Mouse (Mus musculus): ENCODE results near the gene Eif2b4. TPM values are rescaled to one million over a fixed set of nuclear protein-coding genes. Genes with fewer than 3 reads are reported as not detected.

Eif2b4 gene
- polyA plus RNA-seq (2014; fragmentation: Illumina TruSeq; extraction: RNeasy Lipid Tissue Mini Kit (QIAGEN cat#74804); ENCODE audit: low read depth, low replicate concordance), result 1.6 TPM

GRCm38 (mm10) chr5:31192939-31193630 is at the start of gene Eif2b4, which contains the start of gene Snx17:
TSS of gene Eif2b4 (minus strand) at chr5:31193430.
TSS of gene Snx17 (plus strand) at chr5:31193227.

GRCm38 (mm10) chr5:31240637-31241521 is 47.6 kb upstream of the Eif2b4 start, which contains the start of the genes Nrbp1 and Gm9970:
TSS of gene Nrbp1 (plus strand) at chr5:31240864.
TSS of gene Gm9970 (minus strand) at chr5:31241232.

DNA sequence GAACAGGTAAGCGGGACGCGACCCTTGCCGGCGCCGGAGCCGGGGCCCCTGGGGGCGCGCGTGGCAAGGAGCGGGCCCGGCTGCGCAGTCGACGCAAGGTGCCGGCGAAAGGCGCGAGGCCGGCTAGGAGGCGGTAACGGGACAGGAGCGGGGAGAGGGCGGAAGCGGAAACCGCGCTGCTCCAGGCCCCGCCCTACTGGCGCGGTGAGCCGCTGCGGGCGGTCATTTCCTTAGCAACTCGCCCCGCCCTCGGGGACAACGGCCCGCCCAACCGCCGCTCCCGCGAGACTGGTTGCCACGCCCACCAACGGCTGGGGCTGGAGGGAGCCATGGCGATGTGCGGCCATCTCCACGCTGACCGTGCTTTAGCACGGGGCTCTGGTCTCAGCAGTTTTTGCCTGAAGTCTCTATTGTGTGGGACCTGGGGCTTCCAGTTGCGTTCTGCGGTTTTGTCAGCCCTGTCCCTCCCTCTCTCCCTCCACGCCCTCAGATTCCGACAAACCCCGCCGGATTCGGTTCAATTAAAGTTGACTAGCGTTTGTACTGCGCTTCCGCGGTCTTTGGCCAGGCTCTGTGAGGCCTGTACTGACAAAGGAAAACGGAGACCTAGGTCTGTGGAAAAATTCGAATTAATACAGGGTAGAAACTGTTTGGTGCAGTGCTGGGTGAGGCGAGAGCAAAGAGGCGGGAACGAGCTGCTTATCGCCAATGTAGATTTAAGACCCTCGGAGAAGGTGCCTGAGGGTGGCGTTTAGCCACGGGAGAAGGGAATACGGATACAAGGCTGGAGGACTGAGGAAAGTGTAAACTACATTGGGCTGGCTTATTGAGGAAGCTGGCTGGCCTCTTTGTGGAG is 27.4 kb upstream of the Eif2b4 start, which contains the start of gene Ppm1g:
Ppm1g (minus strand) TSS at position 240 of the 856 bp plus-strand sequence.

DNA sequence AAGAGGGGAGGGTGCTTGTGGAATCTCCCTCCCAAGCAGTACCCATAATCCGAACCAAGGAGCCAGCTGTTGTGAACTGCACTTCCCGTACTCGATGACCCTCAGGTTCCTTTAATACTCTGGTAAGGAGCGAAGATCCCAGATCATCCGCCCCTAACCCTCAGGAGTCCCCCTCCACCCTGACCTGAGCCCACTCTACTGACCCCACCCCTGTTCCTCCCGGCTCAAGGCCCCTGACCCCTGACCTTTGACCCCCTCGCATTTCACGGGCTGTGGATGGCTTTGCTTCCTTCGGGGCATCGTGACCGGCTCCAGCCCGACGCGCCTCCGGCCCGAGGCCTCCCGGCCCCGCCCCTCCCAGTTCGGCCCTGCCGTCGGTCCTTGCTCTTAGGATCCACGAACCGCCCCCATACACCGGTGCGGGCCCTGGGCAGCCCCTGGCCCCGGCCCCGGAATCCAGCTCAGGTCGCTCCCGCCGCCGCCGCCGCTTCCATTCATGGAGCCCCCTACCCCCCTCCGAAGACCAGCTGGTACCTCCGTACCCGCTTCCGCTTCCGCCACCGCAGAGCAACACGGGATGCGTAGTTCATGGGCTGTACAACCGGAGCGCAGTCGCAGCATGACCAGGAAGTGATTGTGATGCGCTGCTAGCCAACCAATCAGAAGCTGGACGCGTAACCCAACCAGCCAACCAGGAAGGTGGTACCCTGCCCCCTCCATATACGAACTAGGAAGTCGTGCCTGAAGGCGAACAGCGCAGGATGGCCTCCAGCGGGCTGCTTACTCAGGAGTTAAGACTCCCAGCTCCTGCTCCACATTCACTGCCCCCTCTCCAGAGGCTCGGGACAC is 8.7 kb upstream of the Eif2b4 start, which contains the start of gene Zfp513:
Zfp513 (minus strand) TSS at position 562 of the 849 bp plus-strand sequence.

GRCm38 (mm10) chr5:31179766-31180630 is 13.2 kb downstream of the Eif2b4 start, which contains the start of the genes Gm29609 and Gtf3c2:
TSS of gene Gm29609 (minus strand) at chr5:31179911.
TSS of gene Gtf3c2 (minus strand) at chr5:31180144.

GRCm38 (mm10) chr5:31154152-31154553 is 39.1 kb downstream of the Eif2b4 start, which contains the start of gene Mpv17:
TSS of gene Mpv17 (minus strand) at chr5:31154251.

GRCm38 (mm10) chr5:31138241-31138967 is 54.8 kb downstream of the Eif2b4 start, which contains the start of gene Ucn:
TSS of gene Ucn (minus strand) at chr5:31138829.

Other genes with a start within 250 kb of the Eif2b4 start
- gene Cgref1, start 247.8 kb downstream of the Eif2b4 start, polyA plus RNA-seq (2014; fragmentation: Illumina TruSeq; extraction: RNeasy Lipid Tissue Mini Kit (QIAGEN cat#74804); ENCODE audit: low read depth, low replicate concordance), result 20.9 TPM
- gene Preb, start 233.1 kb downstream of the Eif2b4 start, polyA plus RNA-seq (2014; fragmentation: Illumina TruSeq; extraction: RNeasy Lipid Tissue Mini Kit (QIAGEN cat#74804); ENCODE audit: low read depth, low replicate concordance), result 26.2 TPM
- 0.12 TPM for gene Tcf23, start 224.8 kb downstream of the Eif2b4 start, polyA plus RNA-seq (2014; fragmentation: Illumina TruSeq; extraction: RNeasy Lipid Tissue Mini Kit (QIAGEN cat#74804); ENCODE audit: low read depth, low replicate concordance)
- gene Atraid, start 145.1 kb downstream of the Eif2b4 start, polyA plus RNA-seq (2014; fragmentation: Illumina TruSeq; extraction: RNeasy Lipid Tissue Mini Kit (QIAGEN cat#74804); ENCODE audit: low read depth, low replicate concordance), result 190 TPM
- gene Slc5a6, start 144.5 kb downstream of the Eif2b4 start, polyA plus RNA-seq (2014; fragmentation: Illumina TruSeq; extraction: RNeasy Lipid Tissue Mini Kit (QIAGEN cat#74804); ENCODE audit: low read depth, low replicate concordance), result 14.3 TPM
- 0.32 TPM for gene Cad, start 138.7 kb downstream of the Eif2b4 start, polyA plus RNA-seq (2014; fragmentation: Illumina TruSeq; extraction: RNeasy Lipid Tissue Mini Kit (QIAGEN cat#74804); ENCODE audit: low read depth, low replicate concordance)
- not detected for gene Dnajc5g, start 87.1 kb downstream of the Eif2b4 start, polyA plus RNA-seq (2014; fragmentation: Illumina TruSeq; extraction: RNeasy Lipid Tissue Mini Kit (QIAGEN cat#74804); ENCODE audit: low read depth, low replicate concordance)
- not detected for gene Slc30a3, start 85.2 kb downstream of the Eif2b4 start, polyA plus RNA-seq (2014; fragmentation: Illumina TruSeq; extraction: RNeasy Lipid Tissue Mini Kit (QIAGEN cat#74804); ENCODE audit: low read depth, low replicate concordance)
- not detected for gene Trim54, start 76.7 kb downstream of the Eif2b4 start, polyA plus RNA-seq (2014; fragmentation: Illumina TruSeq; extraction: RNeasy Lipid Tissue Mini Kit (QIAGEN cat#74804); ENCODE audit: low read depth, low replicate concordance)
- not detected for gene Ucn, start 54.6 kb downstream of the Eif2b4 start, polyA plus RNA-seq (2014; fragmentation: Illumina TruSeq; extraction: RNeasy Lipid Tissue Mini Kit (QIAGEN cat#74804); ENCODE audit: low read depth, low replicate concordance)
- 85.7 TPM for gene Mpv17, start 39.2 kb downstream of the Eif2b4 start, polyA plus RNA-seq (2014; fragmentation: Illumina TruSeq; extraction: RNeasy Lipid Tissue Mini Kit (QIAGEN cat#74804); ENCODE audit: low read depth, low replicate concordance)
- gene Gm29609, start 13.5 kb downstream of the Eif2b4 start, polyA plus RNA-seq (2014; fragmentation: Illumina TruSeq; extraction: RNeasy Lipid Tissue Mini Kit (QIAGEN cat#74804); ENCODE audit: low read depth, low replicate concordance), result 0.24 TPM
- 30.1 TPM for gene Gtf3c2, start 13.3 kb downstream of the Eif2b4 start, polyA plus RNA-seq (2014; fragmentation: Illumina TruSeq; extraction: RNeasy Lipid Tissue Mini Kit (QIAGEN cat#74804); ENCODE audit: low read depth, low replicate concordance)
- gene Snx17, start 203 bp downstream of the Eif2b4 start, polyA plus RNA-seq (2014; fragmentation: Illumina TruSeq; extraction: RNeasy Lipid Tissue Mini Kit (QIAGEN cat#74804); ENCODE audit: low read depth, low replicate concordance), result 65.1 TPM
- 0.85 TPM for gene Zfp513, start 8.9 kb upstream of the Eif2b4 start, polyA plus RNA-seq (2014; fragmentation: Illumina TruSeq; extraction: RNeasy Lipid Tissue Mini Kit (QIAGEN cat#74804); ENCODE audit: low read depth, low replicate concordance)
- gene Ppm1g, start 27.3 kb upstream of the Eif2b4 start, polyA plus RNA-seq (2014; fragmentation: Illumina TruSeq; extraction: RNeasy Lipid Tissue Mini Kit (QIAGEN cat#74804); ENCODE audit: low read depth, low replicate concordance), result 20.9 TPM
- 66.5 TPM for gene Nrbp1, start 47.4 kb upstream of the Eif2b4 start, polyA plus RNA-seq (2014; fragmentation: Illumina TruSeq; extraction: RNeasy Lipid Tissue Mini Kit (QIAGEN cat#74804); ENCODE audit: low read depth, low replicate concordance)
- not detected for gene Gm9970, start 47.8 kb upstream of the Eif2b4 start, polyA plus RNA-seq (2014; fragmentation: Illumina TruSeq; extraction: RNeasy Lipid Tissue Mini Kit (QIAGEN cat#74804); ENCODE audit: low read depth, low replicate concordance)
- 1.5 TPM for gene Krtcap3, start 58.3 kb upstream of the Eif2b4 start, polyA plus RNA-seq (2014; fragmentation: Illumina TruSeq; extraction: RNeasy Lipid Tissue Mini Kit (QIAGEN cat#74804); ENCODE audit: low read depth, low replicate concordance)
- 11.9 TPM for gene Ift172, start 97.7 kb upstream of the Eif2b4 start, polyA plus RNA-seq (2014; fragmentation: Illumina TruSeq; extraction: RNeasy Lipid Tissue Mini Kit (QIAGEN cat#74804); ENCODE audit: low read depth, low replicate concordance)
- gene Fndc4, start 102.7 kb upstream of the Eif2b4 start, polyA plus RNA-seq (2014; fragmentation: Illumina TruSeq; extraction: RNeasy Lipid Tissue Mini Kit (QIAGEN cat#74804); ENCODE audit: low read depth, low replicate concordance), result 3.0 TPM
- gene Gckr, start 104.0 kb upstream of the Eif2b4 start, polyA plus RNA-seq (2014; fragmentation: Illumina TruSeq; extraction: RNeasy Lipid Tissue Mini Kit (QIAGEN cat#74804); ENCODE audit: low read depth, low replicate concordance), result not detected

Data from kidney, adult 10 weeks (tissue).